Mouse (Mus musculus): Measurements from ENCODE around the gene Zfp979. TPM values are rescaled to one million over a fixed set of nuclear protein-coding genes. Genes with fewer than 3 reads are reported as not detected.
"Not testable (repeated sequence)": the region's sequence is repeated elsewhere in the genome, so short reads cannot be mapped to it uniquely, and the experiment has no call there.

Zfp979 gene
- total RNA-seq (2012; rRNA removed): 12.1 and 14.3 TPM in 2 replicates
- polyA plus RNA-seq (2012; ENCODE audit: insufficient read depth in 1 of 2, insufficient read length in 2 of 2, low read depth in 1 of 2, low replicate concordance in 2 of 2, missing spikeins in 1 of 2): 10 to 100 TPM in 1 of 2 experiments, 1 to 10 TPM in 1; 7.9 to 76.0 TPM

DNA sequence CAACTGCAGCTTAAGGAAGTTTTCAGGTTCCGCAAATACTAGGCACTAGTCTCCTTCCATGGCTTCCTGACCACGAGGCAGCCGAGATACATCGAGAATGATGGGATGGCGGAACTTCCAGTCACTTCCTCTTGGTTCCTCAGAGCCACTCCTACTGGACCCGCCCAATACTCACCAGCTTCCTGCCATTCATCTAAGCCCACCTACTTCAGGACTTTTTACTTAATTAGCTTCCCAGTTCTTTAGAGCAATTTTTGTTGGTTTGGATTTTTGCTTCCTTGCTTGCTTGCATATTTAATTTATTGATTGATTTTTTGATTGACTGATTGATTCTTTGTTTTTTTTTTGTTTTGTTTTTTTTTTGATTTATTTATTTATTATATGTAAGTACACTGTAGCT is at the start of gene Zfp979:
TSS of gene Zfp979 (minus strand) at position 101 of the 400 bp plus-strand sequence.
- H3K79me2 ChIP-seq (ENCODE audit: control insufficient read depth, insufficient read depth, low read length, poor library complexity); H3K27me3 ChIP-seq (ENCODE audit: control insufficient read depth in 1 of 2, insufficient read depth in 2 of 2, low read length in 2 of 2); H3K4me3 ChIP-seq (ENCODE audit: control insufficient read depth in 1 of 2, insufficient read depth in 1 of 2, low read depth in 2 of 2, low read length in 2 of 2); H3K4me1 ChIP-seq (ENCODE audit: control insufficient read depth in 1 of 2, insufficient read depth in 2 of 2, low read length in 2 of 2); H3K27ac ChIP-seq (ENCODE audit: control insufficient read depth, low read depth, low read length); DNase-seq (ENCODE audit: low read depth, low spot score); H3K36me3 ChIP-seq (ENCODE audit: control insufficient read depth in 1 of 2, insufficient read depth in 2 of 2, low read length in 2 of 2); H3K9me3 ChIP-seq (replicated peaks; ENCODE audit: insufficient read depth, low read length); H3K9ac ChIP-seq (ENCODE audit: control insufficient read depth, low read depth, low read length, poor library complexity, severe bottlenecking): not testable (repeated sequence)

GRCm38 (mm10) chr4:147655245-147655644 is 12.9 kb upstream of the Zfp979 start:
- not testable (repeated sequence) for H3K36me3 ChIP-seq (ENCODE audit: control insufficient read depth in 1 of 2, insufficient read depth in 2 of 2, low read length in 2 of 2); H3K4me3 ChIP-seq (ENCODE audit: control insufficient read depth in 1 of 2, insufficient read depth in 1 of 2, low read depth in 2 of 2, low read length in 2 of 2); DNase-seq (ENCODE audit: low read depth, low spot score); H3K27ac ChIP-seq (ENCODE audit: control insufficient read depth, low read depth, low read length); H3K9me3 ChIP-seq (replicated peaks; ENCODE audit: insufficient read depth, low read length); H3K9ac ChIP-seq (ENCODE audit: control insufficient read depth, low read depth, low read length, poor library complexity, severe bottlenecking); H3K4me1 ChIP-seq (ENCODE audit: control insufficient read depth in 1 of 2, insufficient read depth in 2 of 2, low read length in 2 of 2); H3K79me2 ChIP-seq (ENCODE audit: control insufficient read depth, insufficient read depth, low read length, poor library complexity); H3K27me3 ChIP-seq (ENCODE audit: control insufficient read depth in 1 of 2, insufficient read depth in 2 of 2, low read length in 2 of 2)

- DNase-seq (ENCODE audit: low read depth, low spot score); H3K4me1 ChIP-seq (ENCODE audit: control insufficient read depth in 1 of 2, insufficient read depth in 2 of 2, low read length in 2 of 2): not testable (repeated sequence)
Observed at GRCm38 (mm10) chr4:147647407-147647806, 5.1 kb upstream of the Zfp979 start.

DNA sequence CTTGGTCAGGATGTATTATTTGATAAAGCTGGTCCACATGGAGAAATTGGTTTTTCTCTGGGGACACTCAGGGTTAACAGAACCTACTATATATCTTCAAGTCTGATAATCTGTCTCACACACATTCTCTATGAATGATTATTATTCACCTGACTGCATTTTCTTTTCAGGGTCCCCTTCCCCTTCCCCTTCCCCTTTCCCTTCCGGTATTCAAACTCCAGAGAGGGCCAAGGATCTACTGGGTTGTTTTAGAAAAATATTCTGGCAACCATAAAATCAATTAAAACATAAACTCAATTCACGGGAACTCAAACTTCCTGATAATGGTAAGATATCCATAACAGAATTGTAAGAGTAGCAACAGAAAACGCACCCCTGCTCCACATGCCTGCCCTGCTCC is 381 bp downstream of the Zfp979 start:
- H3K4me1 ChIP-seq (ENCODE audit: control insufficient read depth in 1 of 2, insufficient read depth in 2 of 2, low read length in 2 of 2); DNase-seq (ENCODE audit: low read depth, low spot score); H3K4me3 ChIP-seq (ENCODE audit: control insufficient read depth in 1 of 2, insufficient read depth in 1 of 2, low read depth in 2 of 2, low read length in 2 of 2); H3K27me3 ChIP-seq (ENCODE audit: control insufficient read depth in 1 of 2, insufficient read depth in 2 of 2, low read length in 2 of 2); H3K36me3 ChIP-seq (ENCODE audit: control insufficient read depth in 1 of 2, insufficient read depth in 2 of 2, low read length in 2 of 2); H3K27ac ChIP-seq (ENCODE audit: control insufficient read depth, low read depth, low read length); H3K79me2 ChIP-seq (ENCODE audit: control insufficient read depth, insufficient read depth, low read length, poor library complexity); H3K9me3 ChIP-seq (replicated peaks; ENCODE audit: insufficient read depth, low read length); H3K9ac ChIP-seq (ENCODE audit: control insufficient read depth, low read depth, low read length, poor library complexity, severe bottlenecking): not testable (repeated sequence)

More at GRCm38 (mm10) chr4:147647407-147647806, 5.1 kb upstream of the Zfp979 start:
- H3K27me3 ChIP-seq (ENCODE audit: control insufficient read depth in 1 of 2, insufficient read depth in 2 of 2, low read length in 2 of 2); H3K27ac ChIP-seq (ENCODE audit: control insufficient read depth, low read depth, low read length); H3K36me3 ChIP-seq (ENCODE audit: control insufficient read depth in 1 of 2, insufficient read depth in 2 of 2, low read length in 2 of 2); H3K9ac ChIP-seq (ENCODE audit: control insufficient read depth, low read depth, low read length, poor library complexity, severe bottlenecking); H3K4me3 ChIP-seq (ENCODE audit: control insufficient read depth in 1 of 2, insufficient read depth in 1 of 2, low read depth in 2 of 2, low read length in 2 of 2); H3K79me2 ChIP-seq (ENCODE audit: control insufficient read depth, insufficient read depth, low read length, poor library complexity); H3K9me3 ChIP-seq (replicated peaks; ENCODE audit: insufficient read depth, low read length): not testable (repeated sequence)

GRCm38 (mm10) chr4:147633818-147634262 is 8.5 kb downstream of the Zfp979 start:
- not testable (repeated sequence) for H3K9ac ChIP-seq (ENCODE audit: control insufficient read depth, low read depth, low read length, poor library complexity, severe bottlenecking); H3K79me2 ChIP-seq (ENCODE audit: control insufficient read depth, insufficient read depth, low read length, poor library complexity); H3K4me1 ChIP-seq (ENCODE audit: control insufficient read depth in 1 of 2, insufficient read depth in 2 of 2, low read length in 2 of 2); H3K27me3 ChIP-seq (ENCODE audit: control insufficient read depth in 1 of 2, insufficient read depth in 2 of 2, low read length in 2 of 2); DNase-seq (ENCODE audit: low read depth, low spot score); H3K4me3 ChIP-seq (ENCODE audit: control insufficient read depth in 1 of 2, insufficient read depth in 1 of 2, low read depth in 2 of 2, low read length in 2 of 2); H3K36me3 ChIP-seq (ENCODE audit: control insufficient read depth in 1 of 2, insufficient read depth in 2 of 2, low read length in 2 of 2); H3K9me3 ChIP-seq (replicated peaks; ENCODE audit: insufficient read depth, low read length); H3K27ac ChIP-seq (ENCODE audit: control insufficient read depth, low read depth, low read length)

DNA sequence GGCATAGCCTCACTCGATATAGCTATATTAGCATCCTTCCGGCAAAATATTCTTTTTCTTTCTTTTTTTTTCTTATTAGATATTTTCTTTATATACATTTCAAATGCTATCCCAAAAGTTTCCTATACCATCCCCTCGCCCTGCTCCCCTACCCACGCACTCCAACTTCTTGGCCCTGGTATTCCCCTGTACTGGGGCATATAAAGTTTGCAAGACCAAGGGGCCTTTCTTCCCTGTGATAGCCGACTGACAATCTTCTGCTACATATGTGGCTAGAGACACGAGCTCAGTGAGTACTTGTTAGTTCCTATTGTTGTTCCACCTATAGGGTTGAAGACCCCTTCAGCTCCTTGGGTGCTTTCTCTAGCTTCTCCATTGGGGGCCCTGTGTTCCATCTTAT is 35.8 kb downstream of the Zfp979 start:
- not testable (repeated sequence) for H3K4me3 ChIP-seq (ENCODE audit: control insufficient read depth in 1 of 2, insufficient read depth in 1 of 2, low read depth in 2 of 2, low read length in 2 of 2); H3K27me3 ChIP-seq (ENCODE audit: control insufficient read depth in 1 of 2, insufficient read depth in 2 of 2, low read length in 2 of 2); H3K4me1 ChIP-seq (ENCODE audit: control insufficient read depth in 1 of 2, insufficient read depth in 2 of 2, low read length in 2 of 2); H3K27ac ChIP-seq (ENCODE audit: control insufficient read depth, low read depth, low read length); H3K79me2 ChIP-seq (ENCODE audit: control insufficient read depth, insufficient read depth, low read length, poor library complexity); H3K9me3 ChIP-seq (replicated peaks; ENCODE audit: insufficient read depth, low read length); H3K36me3 ChIP-seq (ENCODE audit: control insufficient read depth in 1 of 2, insufficient read depth in 2 of 2, low read length in 2 of 2); H3K9ac ChIP-seq (ENCODE audit: control insufficient read depth, low read depth, low read length, poor library complexity, severe bottlenecking); DNase-seq (ENCODE audit: low read depth, low spot score)

Data from MEL (cell line).